Mouse (Mus musculus): ENCODE measurements around the gene Gm17387.

Gm17387 gene

GRCm38 (mm10) chr7:141047581-141048225 is 18.8 kb downstream of the Gm17387 start:
- no peak for DNase-seq (ENCODE audit: low read depth, low spot score)

- peak; percentile 91 for DNase-seq (ENCODE audit: low read depth, low spot score)
These were observed 19.6 kb downstream of the Gm17387 start for GRCm38 (mm10) chr7:141048226-141049218.

GRCm38 (mm10) chr7:141049326-141049725 is 20.4 kb downstream of the Gm17387 start:
- no peak for DNase-seq (ENCODE audit: low read depth, low spot score)

GRCm38 (mm10) chr7:141051060-141051685 is 22.2 kb downstream of the Gm17387 start:
- DNase-seq (ENCODE audit: low read depth, low spot score) = peak; percentile 85

- no peak for DNase-seq (ENCODE audit: low read depth, low spot score)
These were observed 23.1 kb downstream of the Gm17387 start for GRCm38 (mm10) chr7:141052016-141052415.

- no peak for DNase-seq (ENCODE audit: low read depth, low spot score)
These were observed 23.5 kb downstream of the Gm17387 start for GRCm38 (mm10) chr7:141052421-141052820.

GRCm38 (mm10) chr7:141055785-141056184 is 26.9 kb downstream of the Gm17387 start:
- no peak for DNase-seq (ENCODE audit: low read depth, low spot score)

GRCm38 (mm10) chr7:141056976-141057375 is 28.0 kb downstream of the Gm17387 start:
- DNase-seq (ENCODE audit: low read depth, low spot score) = no peak

- DNase-seq (ENCODE audit: low read depth, low spot score) = no peak
These were observed 28.6 kb downstream of the Gm17387 start for GRCm38 (mm10) chr7:141057541-141057940.

GRCm38 (mm10) chr7:141058601-141059341 is 29.8 kb downstream of the Gm17387 start:
- DNase-seq (ENCODE audit: low read depth, low spot score) = no peak

GRCm38 (mm10) chr7:141059929-141060328 is 31.0 kb downstream of the Gm17387 start:
- DNase-seq (ENCODE audit: low read depth, low spot score) = no peak

- peak; percentile 60 for DNase-seq (ENCODE audit: low read depth, low spot score)
These were observed 31.7 kb downstream of the Gm17387 start, which contains the start of gene B4galnt4 for GRCm38 (mm10) chr7:141060426-141061242. Gene B4galnt4 (plus strand): TSS chr7:141061104.

- DNase-seq (ENCODE audit: low read depth, low spot score) = no peak
These were observed 32.4 kb downstream of the Gm17387 start for GRCm38 (mm10) chr7:141061269-141061692.

- DNase-seq (ENCODE audit: low read depth, low spot score) = no peak
These were observed 33.6 kb downstream of the Gm17387 start for GRCm38 (mm10) chr7:141062525-141062924.

- DNase-seq (ENCODE audit: low read depth, low spot score) = no peak
These were observed 34.4 kb downstream of the Gm17387 start for GRCm38 (mm10) chr7:141063353-141063752.

GRCm38 (mm10) chr7:141064175-141064574 is 35.2 kb downstream of the Gm17387 start:
- DNase-seq (ENCODE audit: low read depth, low spot score) = no peak

GRCm38 (mm10) chr7:141064576-141064975 is 35.6 kb downstream of the Gm17387 start:
- DNase-seq (ENCODE audit: low read depth, low spot score) = no peak

- no peak for DNase-seq (ENCODE audit: low read depth, low spot score)
These were observed 39.4 kb downstream of the Gm17387 start for GRCm38 (mm10) chr7:141068351-141068750.

GRCm38 (mm10) chr7:141070058-141070862 is 41.3 kb downstream of the Gm17387 start:
- peak; percentile 73 for DNase-seq (ENCODE audit: low read depth, low spot score)

Data from WW6 (cell line).